Mouse (Mus musculus) CH12.LX (cell line): ENCODE results near the gene Galr2. TPM values are rescaled to one million over a fixed set of nuclear protein-coding genes. Genes with fewer than 3 reads are reported as not detected.

Experiments used
- DNase-seq: peaks from one replicate; pipeline ENCODE4 v3.0.0-alpha.2; 2013; ENCODE audit errors: extremely low read depth
- H3K27ac ChIP-seq: 2 replicates; pipeline ENCODE4 v1.5.1; 2012; ENCODE audit warnings: low read depth, mild to moderate bottlenecking, control low read depth, moderate library complexity; ENCODE audit not compliant: insufficient read depth
- H3K27me3 ChIP-seq: replicated peaks from 2 replicates; pipeline ENCODE3; 2012; ENCODE audit warnings: inconsistent platforms
- H3K36me3 ChIP-seq, 2 experiments: replicated peaks in 1 of 2; 2 replicates each; pipeline versions ENCODE3 to v1.6.1; 2012; ENCODE audit warnings: inconsistent platforms in 1 of 2, low read length in 1 of 2, mild to moderate bottlenecking in 1 of 2, mixed read lengths in 1 of 2, moderate library complexity in 1 of 2; ENCODE audit not compliant: control insufficient read depth in 1 of 2, insufficient read depth in 1 of 2
- H3K4me1 ChIP-seq, 2 experiments: 2 replicates each; pipeline ENCODE4 v1.6.1; 2012; ENCODE audit warnings: inconsistent platforms in 1 of 2, moderate library complexity in 1 of 2; ENCODE audit not compliant: insufficient read depth in 2 of 2, control insufficient read depth in 1 of 2
- H3K4me2 ChIP-seq: 2 replicates; pipeline ENCODE4 v1.6.1; 2012; ENCODE audit warnings: low read depth, mild to moderate bottlenecking, control low read depth; ENCODE audit not compliant: poor library complexity, insufficient read depth, severe bottlenecking
- H3K4me3 ChIP-seq, 3 experiments: fragments of 150-350 bp in 1 of 3; sonication (generic) in 1 of 3; replicated peaks in 1 of 3; 2 replicates each; pipeline versions ENCODE3 to v1.5.1; 2011 to 2012; ENCODE audit warnings: low read depth in 2 of 3, low read length in 2 of 3, mild to moderate bottlenecking in 2 of 3, moderate library complexity in 2 of 3, control low read depth in 1 of 3, improper control_type of control experiment in 1 of 3, inconsistent platforms in 1 of 3, mixed read lengths in 1 of 3; ENCODE audit not compliant: poor library complexity in 1 of 3
- H3K79me2 ChIP-seq: replicated peaks from 2 replicates; pipeline ENCODE4 v1.6.1; 2012; ENCODE audit warnings: mild to moderate bottlenecking, moderate library complexity; ENCODE audit not compliant: control insufficient read depth, poor library complexity, insufficient read depth, severe bottlenecking; ENCODE audit errors: extremely low read depth
- H3K9ac ChIP-seq: 2 replicates; pipeline ENCODE4 v1.6.1; 2012; ENCODE audit warnings: low read depth, mild to moderate bottlenecking, control low read depth, moderate library complexity; ENCODE audit not compliant: insufficient read depth
- H3K9me3 ChIP-seq: replicated peaks from 2 replicates; pipeline ENCODE3; 2012; ENCODE audit warnings: low read length, inconsistent platforms, mixed read lengths
- CTCF ChIP-seq, 2 experiments: IDR thresholded peaks in 1 of 2; conservative IDR thresholded peaks in 1 of 2; 2 replicates each; pipeline ENCODE4 v1.5.1; 2011 to 2012; ENCODE audit warnings: low read depth in 2 of 2, low read length in 2 of 2, improper control_type of control experiment in 1 of 2, inconsistent platforms in 1 of 2, mild to moderate bottlenecking in 1 of 2, moderate library complexity in 1 of 2
- ETS1 ChIP-seq: conservative IDR thresholded peaks from 2 replicates; pipeline ENCODE4 v1.6.1; 2012; ENCODE audit warnings: low read depth, mild to moderate bottlenecking, inconsistent platforms, low read length, improper control_type of control experiment, moderate library complexity
- GABPA ChIP-seq: IDR thresholded peaks from 2 replicates; pipeline ENCODE4 v1.6.1; 2012; ENCODE audit warnings: low read depth, low read length, improper control_type of control experiment, inconsistent platforms; ENCODE audit not compliant: insufficient replicate concordance
- HCFC1 ChIP-seq: IDR thresholded peaks from 2 replicates; pipeline ENCODE4 v1.6.1; 2012; ENCODE audit warnings: low read depth, mild to moderate bottlenecking, inconsistent platforms, low read length, improper control_type of control experiment
- JUND ChIP-seq: conservative IDR thresholded peaks from 2 replicates; pipeline ENCODE4 v1.6.1; 2011; ENCODE audit warnings: low read depth, low read length, improper control_type of control experiment
- KAT2A ChIP-seq: IDR thresholded peaks from 2 replicates; pipeline ENCODE4 v1.6.1; 2012; ENCODE audit warnings: low read length, improper control_type of control experiment, inconsistent platforms; ENCODE audit not compliant: insufficient replicate concordance
- MAX ChIP-seq: IDR thresholded peaks from 2 replicates; pipeline ENCODE4 v1.6.1; 2011; ENCODE audit warnings: low read length, improper control_type of control experiment
- MEF2A ChIP-seq: IDR thresholded peaks from 2 replicates; pipeline ENCODE4 v1.6.1; 2014; ENCODE audit warnings: low read depth, mild to moderate bottlenecking, inconsistent platforms, low read length, improper control_type of control experiment, borderline replicate concordance
- POLR2A ChIP-seq: IDR thresholded peaks from 2 replicates; pipeline ENCODE4 v1.6.1; 2011; ENCODE audit warnings: low read depth, mild to moderate bottlenecking, improper control_type of control experiment, low read length
- POLR2AphosphoS2 ChIP-seq: IDR thresholded peaks from 2 replicates; pipeline ENCODE4 v1.6.1; 2011; ENCODE audit warnings: low read depth, low read length, improper control_type of control experiment
- SIN3A ChIP-seq: IDR thresholded peaks from 2 replicates; pipeline ENCODE4 v1.6.1; 2012; ENCODE audit warnings: low read length, improper control_type of control experiment, inconsistent platforms
- SMC3 ChIP-seq: IDR thresholded peaks from 2 replicates; pipeline ENCODE4 v1.6.1; 2011; ENCODE audit warnings: low read depth, low read length, improper control_type of control experiment
- TBP ChIP-seq: conservative IDR thresholded peaks from 2 replicates; pipeline ENCODE4 v1.6.1; 2011; ENCODE audit warnings: low read depth, low read length, improper control_type of control experiment
- TCF12 ChIP-seq: IDR thresholded peaks from 2 replicates; pipeline ENCODE4 v1.6.1; 2014; ENCODE audit warnings: low read depth, mild to moderate bottlenecking, inconsistent platforms, low read length, improper control_type of control experiment
- UBTF ChIP-seq: IDR thresholded peaks from 2 replicates; pipeline ENCODE4 v1.6.1; 2012; ENCODE audit warnings: low read depth, mild to moderate bottlenecking, inconsistent platforms, low read length, improper control_type of control experiment, moderate library complexity
- USF2 ChIP-seq: conservative IDR thresholded peaks from 2 replicates; pipeline ENCODE4 v1.6.1; 2011; ENCODE audit warnings: low read depth, low read length, improper control_type of control experiment
- ZNF384 ChIP-seq: IDR thresholded peaks from 2 replicates; pipeline ENCODE4 v1.6.1; 2012; ENCODE audit warnings: low read depth, low read length, improper control_type of control experiment, inconsistent platforms
- dilution Hi-C: fragments of 300-500 bp; cut with MboI; formaldehyde crosslinking; loops from 2 replicates; pipeline ENCODE4 v1.14.3; 2020; ENCODE audit warnings: low sequenced_read_pairs; ENCODE audit not compliant: extremely low pct_unique_long_range_greater_than_20kb, extremely low pct_ligation_motif_present
- in situ Hi-C: fragments of 300-500 bp; cut with MboI; formaldehyde crosslinking; loops from 3 replicates; pipeline ENCODE4 v1.14.3; 2019; ENCODE audit warnings: low sequenced_read_pairs, low pct_ligation_motif_present, low pct_unique_long_range_greater_than_20kb, mixed read lengths
- polyA plus RNA-seq: library from polyadenylated mRNA; unstranded; fragments of >175 nt; gene quantifications from 2 replicates; pipeline ENCODE4 v1.2.1, GENCODE M21; 2012; ENCODE audit warnings: low read depth; ENCODE audit not compliant: insufficient read length
- total RNA-seq, 2 experiments: library from RNA; depleted of rRNA; stranded (reverse); fragments of 300-350 nt in 1 of 2; fragments of >200 nt in 1 of 2; gene quantifications; 2 replicates each; pipeline ENCODE4 v1.2.3; 2012 to 2014

The Galr2 gene
- total and polyA plus RNA-seq, 3 experiments, result 0.21 to 1.6 (median 0.85) TPM

DNA sequence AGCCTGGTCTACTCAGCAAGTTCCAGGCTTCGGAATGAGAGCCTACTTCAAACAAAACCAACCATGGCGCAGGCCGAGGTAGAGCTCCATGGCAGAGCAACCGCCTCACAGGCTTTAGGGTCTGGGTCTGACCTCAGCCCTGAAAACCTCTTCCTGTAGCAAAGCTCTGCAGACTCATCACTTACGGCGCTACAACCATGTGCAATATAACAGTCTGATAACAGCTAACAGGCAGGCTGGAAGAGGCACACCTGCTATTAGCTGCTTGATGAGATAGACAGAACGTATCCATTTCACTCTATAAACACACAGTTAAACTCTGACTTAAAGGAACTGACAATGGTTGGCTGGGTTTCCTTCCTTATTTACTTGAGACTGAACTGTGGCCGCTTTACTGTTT, 21.3 kb upstream of the Galr2 start:
- Histone ChIP-seq H3K9me3 (no peaks in the 10 kb centered on the region), H3K4me3 (no peak overlapping the region), H3K79me2 (peaks cover 23% of the 10 kb centered on the region), H3K4me2 (no peak overlapping the region), H3K4me1 (peaks cover 12 to 20% of the 10 kb centered on the region in 2 experiments), H3K9ac (no peak overlapping the region), H3K36me3 (peaks cover 82 to 98% of the 10 kb centered on the region in 2 experiments), H3K27me3 (no peaks in the 10 kb centered on the region), H3K27ac (no peak overlapping the region)
- in situ Hi-C loops (no loop called here), dilution Hi-C loops (no loop called here)
- no peak for DNase-seq
- TF ChIP-seq KAT2A (no peak), TBP (no peak), SIN3A (no peak), ZNF384 (no peak), GABPA (no peak), MAX (no peak), UBTF (no peak), TCF12 (no peak), JUND (no peak), CTCF (conservative IDR thresholded peaks at IDR 0.05 in 1 of 2, IDR thresholded peaks at IDR 0.05 in 1 of 2; ENCODE audit: low read depth in 2 of 2, low read length in 2 of 2) (no peak), POLR2A (no peak), SMC3 (no peak), MEF2A (no peak), ETS1 (no peak), HCFC1 (no peak), USF2 (no peak)

DNA sequence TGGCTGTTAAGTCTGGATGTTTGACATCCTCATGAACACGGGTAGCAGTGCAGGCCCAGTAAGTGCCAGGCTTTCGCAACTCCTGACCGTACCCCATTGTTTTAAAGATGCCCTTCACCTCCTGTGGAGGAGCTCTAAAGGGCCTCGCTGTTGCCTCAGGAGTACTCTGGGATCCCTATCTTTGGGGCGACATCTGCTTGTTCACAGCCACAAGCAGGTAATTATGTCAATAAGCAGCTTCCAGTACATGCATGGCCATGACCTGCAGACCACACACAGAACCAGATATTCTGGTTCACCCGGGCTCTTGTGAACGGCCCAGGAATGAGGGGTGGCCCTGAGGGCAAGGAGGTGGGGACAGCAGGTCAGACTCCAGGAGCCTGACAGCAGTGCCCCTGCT, 20.5 kb upstream of the Galr2 start:
- H3K79me2 ChIP-seq, result peaks cover 23% of the 10 kb centered on the region
- no peak overlapping the region for H3K9ac ChIP-seq
- peaks cover 85 to 96% of the 10 kb centered on the region in 2 experiments for H3K36me3 ChIP-seq
- dilution Hi-C loops, result no loop called here
- H3K4me1 ChIP-seq, result peaks cover 6 to 14% of the 10 kb centered on the region in 2 experiments
- TF ChIP-seq ETS1, result no peak
- no peak; the same call in 1 of the 2 replicates for TF ChIP-seq POLR2A
- TF ChIP-seq MEF2A, result no peak
- no peak for TF ChIP-seq SIN3A
- no peak for TF ChIP-seq POLR2AphosphoS2
- no peak overlapping the region for H3K4me3 ChIP-seq
- H3K27me3 ChIP-seq, result no peaks in the 10 kb centered on the region
- no peak for DNase-seq
- no peak overlapping the region for H3K27ac ChIP-seq
- H3K4me2 ChIP-seq, result no peak overlapping the region
- in situ Hi-C loops, result no loop called here
- H3K9me3 ChIP-seq, result no peaks in the 10 kb centered on the region
